Mouse (Mus musculus) intestine, embryonic 16.5 days (tissue): ENCODE data around the gene Kif26a. TPM values are rescaled to one million over a fixed set of nuclear protein-coding genes. Genes with fewer than 3 reads are reported as not detected.

Experiments
- ATAC-seq: fragments of 200-750 bp; cut with Nextera tagmentation; 2 replicates; pipeline ENCODE4 v1.8.0; 2017; ENCODE audit warnings: moderate TSS enrichment, moderate library complexity
- H3K27ac ChIP-seq: fragments of 300-500 bp; sonication (generic); 2 replicates; pipeline ENCODE4 v1.5.1; 2014; ENCODE audit warnings: mild to moderate bottlenecking, low read length
- H3K27me3 ChIP-seq: fragments of 300-500 bp; sonication (generic); replicated peaks from 2 replicates; pipeline ENCODE4 v1.6.1; 2014; ENCODE audit warnings: low read length, control low read depth, mixed read lengths; ENCODE audit not compliant: control insufficient read depth, insufficient read depth
- H3K36me3 ChIP-seq: fragments of 300-500 bp; sonication (generic); 2 replicates; pipeline ENCODE4 v1.6.1; 2014; ENCODE audit warnings: low read length, control low read depth; ENCODE audit not compliant: control insufficient read depth, insufficient read depth
- H3K4me1 ChIP-seq: fragments of 300-500 bp; sonication (generic); 2 replicates; pipeline ENCODE4 v1.6.1; 2014; ENCODE audit warnings: low read length, control low read depth, mixed read lengths; ENCODE audit not compliant: control insufficient read depth, insufficient read depth
- H3K4me2 ChIP-seq: fragments of 300-500 bp; sonication (generic); 2 replicates; pipeline ENCODE4 v1.6.1; 2014; ENCODE audit warnings: low read depth, low read length, control low read depth
- H3K4me3 ChIP-seq: fragments of 300-500 bp; sonication (generic); 2 replicates; pipeline ENCODE4 v1.5.1; 2014; ENCODE audit warnings: mild to moderate bottlenecking, low read length
- H3K9ac ChIP-seq: fragments of 300-500 bp; sonication (generic); 2 replicates; pipeline ENCODE4 v1.6.1; 2014; ENCODE audit warnings: low read depth, low read length
- H3K9me3 ChIP-seq: fragments of 300-500 bp; sonication (generic); 2 replicates; pipeline ENCODE4 v1.6.1; 2016; ENCODE audit warnings: low read length, control low read depth; ENCODE audit not compliant: control insufficient read depth
- WGBS: fragments of 180-500 bp; shearing (Covaris S2); extraction: QIAGEN DNeasy Blood & Tissue Kit; methylation state at CpG from one replicate; pipeline ENCODE4 v1.1.7; 2014; 5-methylcytosine and 5-hydroxymethylcytosine counted together
- polyA plus RNA-seq: library from polyadenylated mRNA; unstranded; fragments of >200 nt; fragmentation: Nextera tagmentation; extraction: Ambion mirVana; gene quantifications from 2 replicates; pipeline ENCODE4 v1.2.1, GENCODE M21; 2015

The Kif26a gene
- polyA plus RNA-seq, 1 experiment from 2014 or later, result 1.9 TPM

DNA sequence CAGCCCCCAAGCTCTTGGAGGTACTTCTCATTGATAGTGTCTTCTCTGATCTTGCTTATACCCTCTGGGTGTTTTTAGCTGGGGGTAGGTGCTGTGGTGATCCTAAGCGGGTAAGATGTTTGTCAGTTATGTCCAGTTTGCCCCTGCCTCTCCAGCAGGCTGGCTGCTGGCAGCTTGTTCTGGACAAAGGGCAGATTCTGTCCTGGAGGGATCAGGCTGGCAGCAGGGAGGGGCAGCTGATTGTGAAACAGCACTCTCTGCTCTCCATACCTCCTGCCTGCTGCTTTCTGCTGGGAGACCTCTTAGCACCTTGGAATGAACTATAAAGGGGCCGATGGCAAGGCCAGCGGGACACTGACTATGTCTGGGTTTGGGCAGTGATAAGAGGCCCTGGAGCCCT lies 71.7 kb downstream of the Kif26a start:
- no peaks in the 10 kb centered on the region for H3K9me3 ChIP-seq
- H3K4me3 ChIP-seq, result no peak overlapping the region
- WGBS, result 47% methylated on average over 3 of the region's 3 CpGs
- H3K27ac ChIP-seq, result no peak overlapping the region
- H3K9ac ChIP-seq, result no peak overlapping the region
- peaks cover 9% of the 10 kb centered on the region; the same call in 1 of the 2 replicates for H3K4me1 ChIP-seq
- H3K27me3 ChIP-seq, result no peaks in the 10 kb centered on the region
- ATAC-seq, result 0 out of 2 replicates have a peak, but pooled peaks have one; percentile 47
- H3K4me2 ChIP-seq, result no peak overlapping the region
- no peaks in the 10 kb centered on the region for H3K36me3 ChIP-seq

DNA sequence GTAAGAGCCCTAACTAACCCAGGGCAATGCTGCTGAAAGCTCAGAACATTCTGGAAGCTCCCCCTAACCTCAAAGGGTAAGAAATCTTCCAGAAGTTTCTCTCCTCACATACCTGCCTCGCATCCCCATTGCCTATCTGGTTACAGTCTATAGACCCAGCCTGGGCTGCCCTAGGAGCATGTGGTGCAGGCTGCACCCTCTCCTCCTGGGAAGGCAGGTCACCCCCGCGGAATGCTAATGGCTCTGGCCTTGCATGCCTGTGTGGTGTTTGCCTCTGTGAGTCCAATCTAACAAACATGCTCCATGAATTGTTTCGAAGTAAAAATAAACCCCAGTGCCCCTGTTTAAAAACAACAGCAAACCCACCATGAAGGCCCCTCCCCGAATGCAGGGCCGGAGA lies 75.3 kb downstream of the Kif26a start:
- Histone ChIP-seq H3K36me3 (no peaks in the 10 kb centered on the region), H3K9ac (no peak overlapping the region), H3K4me3 (no peak overlapping the region), H3K27me3 (no peaks in the 10 kb centered on the region), H3K27ac (no peak overlapping the region), H3K4me2 (no peak overlapping the region), H3K4me1 (peaks cover 9% of the 10 kb centered on the region; the same call in 1 of the 2 replicates), H3K9me3 (no peaks in the 10 kb centered on the region)
- WGBS, result 60% methylated on average over 6 of the region's 6 CpGs
- no peak for ATAC-seq

DNA sequence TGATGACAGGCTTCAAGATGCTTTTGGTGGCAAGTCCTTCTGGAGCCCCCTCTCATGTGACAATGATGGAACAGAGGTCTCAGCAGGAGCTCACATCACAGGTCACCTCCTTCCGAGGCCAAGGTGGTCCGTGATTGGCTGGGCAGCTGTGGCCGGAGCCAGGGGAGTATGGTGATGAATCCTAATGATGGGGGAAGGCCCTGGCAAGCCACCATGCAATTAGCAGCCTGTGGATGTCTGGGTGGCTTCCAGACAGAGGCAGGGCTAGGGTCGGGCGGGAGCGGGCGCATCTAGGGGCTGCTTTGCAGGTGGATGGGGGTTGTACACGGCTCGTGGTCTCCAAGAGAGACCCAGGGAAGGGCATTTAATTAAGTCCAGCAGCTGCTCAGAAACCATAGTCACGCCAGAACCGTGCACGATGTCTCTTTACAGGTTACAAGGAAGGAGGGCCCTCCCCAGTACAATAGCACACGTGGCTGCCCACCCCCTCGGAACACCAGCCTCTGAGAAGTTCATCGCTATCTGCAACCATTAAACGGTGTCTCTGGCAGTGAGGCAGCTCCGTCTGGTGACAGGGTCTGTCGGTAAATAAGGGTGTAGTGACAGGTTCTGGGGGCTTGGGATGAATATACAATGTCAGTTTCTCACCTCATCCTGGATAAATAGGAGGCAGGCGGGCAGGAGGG lies 75.9 kb downstream of the Kif26a start:
- Histone ChIP-seq H3K4me1 (peaks cover 9% of the 10 kb centered on the region; the same call in 1 of the 2 replicates), H3K36me3 (no peaks in the 10 kb centered on the region), H3K4me3 (no peak overlapping the region), H3K27ac (no peak overlapping the region), H3K9ac (no peak overlapping the region), H3K4me2 (no peak overlapping the region), H3K9me3 (no peaks in the 10 kb centered on the region), H3K27me3 (no peaks in the 10 kb centered on the region)
- no peak for ATAC-seq
- whole genome bisulfite sequencing, result 41% methylated on average over 19 of the region's 19 CpGs

DNA sequence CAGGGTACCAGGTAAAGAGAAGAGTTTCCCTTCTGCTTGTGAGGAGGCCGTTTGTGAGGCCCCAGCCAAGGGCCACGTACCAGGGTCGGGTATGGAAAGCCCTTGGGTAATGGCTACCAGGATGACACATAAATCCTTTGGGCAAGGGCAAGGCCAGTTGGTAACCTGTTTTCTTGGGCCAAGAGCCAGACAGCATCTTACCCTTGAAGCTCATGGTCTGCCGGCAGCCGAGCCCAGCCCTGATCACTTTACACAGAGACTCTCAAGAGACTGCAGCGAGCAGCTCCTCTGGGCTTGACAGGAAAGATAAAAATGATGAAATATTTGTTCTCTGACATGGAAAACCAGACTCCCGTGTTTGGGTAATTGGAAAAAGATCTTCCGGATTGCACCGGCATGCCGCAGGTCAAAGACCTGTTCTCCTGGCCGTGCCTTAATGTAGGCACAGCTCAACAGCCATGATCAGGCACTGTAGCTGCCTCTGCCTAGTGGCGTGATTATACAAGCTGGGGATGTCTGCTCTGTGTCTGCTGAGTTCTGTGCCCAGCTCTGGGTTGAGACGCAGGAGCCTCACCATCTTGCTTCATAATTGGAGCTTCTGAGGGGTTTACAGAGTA lies 77.8 kb downstream of the Kif26a start:
- Histone ChIP-seq H3K36me3 (no peaks in the 10 kb centered on the region), H3K4me2 (no peak overlapping the region), H3K4me1 (0 out of 2 replicates have a peak, but pooled peaks cover 2% of the 10 kb centered on the region), H3K9ac (no peak overlapping the region), H3K27me3 (no peaks in the 10 kb centered on the region), H3K27ac (no peak overlapping the region), H3K9me3 (no peaks in the 10 kb centered on the region), H3K4me3 (no peak overlapping the region)
- WGBS, result 52% methylated on average over 13 of the region's 13 CpGs
- no peak for ATAC-seq

DNA sequence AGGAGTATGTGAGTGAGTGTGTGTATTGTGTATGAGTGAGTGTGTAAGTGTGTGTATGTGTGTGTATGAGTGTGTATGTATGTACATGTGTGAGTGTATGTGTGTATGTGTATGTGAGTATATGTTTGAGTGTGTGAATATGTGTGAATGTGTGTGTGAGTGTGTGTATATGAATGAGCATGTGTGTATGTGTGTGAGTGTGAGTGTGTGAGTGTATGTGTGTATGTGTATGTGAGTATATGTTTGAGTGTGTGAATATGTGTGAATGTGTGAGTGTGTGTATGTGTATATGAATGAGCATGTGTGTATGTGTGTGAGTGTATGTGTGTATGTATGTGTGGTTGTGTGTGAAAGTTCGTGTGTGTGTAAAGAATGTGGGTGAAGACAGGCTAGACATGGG lies 80.2 kb downstream of the Kif26a start:
- ATAC-seq, result no peak
- no peak overlapping the region for H3K9ac ChIP-seq
- no peak overlapping the region for H3K4me2 ChIP-seq
- no peaks in the 10 kb centered on the region for H3K27me3 ChIP-seq
- no peaks in the 10 kb centered on the region for H3K9me3 ChIP-seq
- no peak overlapping the region for H3K4me3 ChIP-seq
- no peaks in the 10 kb centered on the region for H3K4me1 ChIP-seq
- H3K27ac ChIP-seq, result no peak overlapping the region
- no peaks in the 10 kb centered on the region for H3K36me3 ChIP-seq
- 81% methylated on average over 1 of the region's 1 CpGs for WGBS

DNA sequence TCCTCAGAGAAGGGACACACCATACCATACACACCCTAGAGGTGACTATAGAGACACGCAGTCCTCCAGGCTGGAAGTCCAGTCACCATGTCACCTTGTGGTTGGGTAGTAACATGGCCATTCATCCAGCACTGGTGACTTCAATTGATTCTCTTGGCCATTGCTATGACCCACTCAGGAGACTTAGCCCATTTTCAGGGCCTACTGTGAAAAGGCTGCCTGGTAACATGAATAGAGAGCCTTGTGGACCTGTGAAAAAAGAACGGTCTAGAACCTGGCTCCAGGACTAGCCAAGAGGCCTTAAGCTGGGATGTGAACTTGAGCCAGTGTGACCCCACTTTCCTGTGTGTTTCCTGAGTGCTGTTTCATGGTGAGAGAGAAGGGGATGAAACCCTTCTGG lies 80.6 kb downstream of the Kif26a start:
- Histone ChIP-seq H3K4me2 (no peak overlapping the region), H3K27me3 (no peaks in the 10 kb centered on the region), H3K9me3 (no peaks in the 10 kb centered on the region), H3K27ac (no peak overlapping the region), H3K4me3 (no peak overlapping the region), H3K4me1 (no peaks in the 10 kb centered on the region), H3K9ac (no peak overlapping the region), H3K36me3 (no peaks in the 10 kb centered on the region)
- no peak for ATAC-seq
- WGBS, result 95% methylated on average over 2 of the region's 2 CpGs

DNA sequence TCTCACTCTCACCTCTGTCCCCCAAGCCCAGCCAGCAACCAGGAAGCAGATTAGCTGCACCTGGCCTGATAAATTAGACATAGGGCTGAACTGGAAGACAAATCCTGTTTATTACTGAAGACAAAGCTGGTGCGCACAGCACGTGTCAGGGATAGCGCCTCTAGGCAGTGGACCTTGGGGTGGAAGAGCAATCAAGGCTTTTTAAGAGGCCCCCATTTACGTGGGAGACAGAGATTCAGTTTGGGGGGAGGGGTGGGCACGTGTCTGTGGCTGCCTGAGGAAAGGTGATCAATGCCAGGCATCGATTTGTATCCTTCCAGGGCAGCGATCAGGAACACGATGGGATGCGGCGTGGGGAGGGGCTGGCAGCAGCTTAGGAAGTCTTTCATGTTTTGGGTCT lies 83.1 kb downstream of the Kif26a start:
- Histone ChIP-seq H3K4me2 (no peak overlapping the region), H3K27ac (no peak overlapping the region), H3K9me3 (no peaks in the 10 kb centered on the region), H3K4me1 (no peaks in the 10 kb centered on the region), H3K9ac (no peak overlapping the region), H3K27me3 (no peaks in the 10 kb centered on the region), H3K4me3 (no peak overlapping the region), H3K36me3 (no peaks in the 10 kb centered on the region)
- WGBS, result 55% methylated on average over 10 of the region's 10 CpGs
- no peak for ATAC-seq

DNA sequence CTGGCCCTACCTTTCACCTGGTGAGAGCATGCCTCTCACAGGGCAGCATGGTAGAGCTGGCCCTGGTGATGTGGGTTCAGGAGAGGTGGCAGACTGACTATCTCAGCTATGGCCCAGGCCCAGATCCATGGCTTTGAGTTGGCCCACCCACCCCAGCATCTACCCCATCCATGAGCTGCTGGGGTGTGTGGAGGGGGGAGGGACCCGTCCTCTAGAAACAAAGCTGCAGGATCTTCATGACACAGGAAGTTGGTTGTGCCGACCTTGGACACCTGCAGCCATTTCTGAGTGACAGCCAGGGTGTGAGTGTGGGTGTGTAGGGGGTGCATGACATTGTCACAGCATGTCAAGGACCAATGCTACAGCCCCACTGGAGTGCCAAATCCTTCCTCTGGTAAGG lies 84.2 kb downstream of the Kif26a start:
- Histone ChIP-seq H3K9ac (no peak overlapping the region), H3K4me2 (no peak overlapping the region), H3K27me3 (no peaks in the 10 kb centered on the region), H3K4me3 (no peak overlapping the region), H3K27ac (no peak overlapping the region), H3K36me3 (no peaks in the 10 kb centered on the region), H3K4me1 (no peaks in the 10 kb centered on the region), H3K9me3 (no peaks in the 10 kb centered on the region)
- 59% methylated on average over 2 of the region's 2 CpGs for WGBS
- no peak for ATAC-seq
